Mouse (Mus musculus) bone marrow, adult 2 months (tissue): Measurements from ENCODE around the gene Lrrfip2. TPM values are rescaled to one million over a fixed set of nuclear protein-coding genes. Genes with fewer than 3 reads are reported as not detected.

Source experiments
- H3K27ac ChIP-seq: fragments of 200-500 bp; 2 replicates; pipeline ENCODE4 v1.5.1; 2012; ENCODE audit warnings: low read depth, mild to moderate bottlenecking, control low read depth, inconsistent platforms, low read length; ENCODE audit not compliant: control insufficient read depth, poor library complexity, insufficient read depth
- H3K4me1 ChIP-seq: fragments of 200-500 bp; 2 replicates; pipeline ENCODE4 v1.6.1; 2011; ENCODE audit warnings: low read length; ENCODE audit not compliant: control insufficient read depth, insufficient read depth
- H3K4me3 ChIP-seq: fragments of 200-500 bp; replicated peaks from 2 replicates; pipeline ENCODE3; 2011; ENCODE audit warnings: mild to moderate bottlenecking, low read depth, low read length, control low read depth; ENCODE audit not compliant: control insufficient read depth
- CTCF ChIP-seq: fragments of 200-500 bp; IDR thresholded peaks from 2 replicates; pipeline ENCODE4 v1.5.1; 2011; ENCODE audit warnings: low read length, control low read depth; ENCODE audit not compliant: control insufficient read depth, insufficient read depth
- POLR2A ChIP-seq: fragments of 200-500 bp; IDR thresholded peaks from 2 replicates; pipeline ENCODE4 v1.6.1; 2011; ENCODE audit warnings: low read depth, mild to moderate bottlenecking, control low read depth, low read length, borderline replicate concordance; ENCODE audit not compliant: control insufficient read depth
- WGBS: fragments of 180-500 bp; shearing (Covaris S2); methylation state at CpG from one replicate; pipeline ENCODE4 v1.1.7; 2018; 5-methylcytosine and 5-hydroxymethylcytosine counted together
- polyA plus RNA-seq: library from polyadenylated mRNA; stranded (reverse); fragments of >200 nt; gene quantifications from 2 replicates; pipeline ENCODE4 v1.2.4, GENCODE M21; 2011; ENCODE audit warnings: low replicate concordance; ENCODE audit not compliant: missing spikeins, insufficient read depth, insufficient read length

Lrrfip2 gene
- polyA plus RNA-seq, 1 experiment, result 88.3 TPM

DNA sequence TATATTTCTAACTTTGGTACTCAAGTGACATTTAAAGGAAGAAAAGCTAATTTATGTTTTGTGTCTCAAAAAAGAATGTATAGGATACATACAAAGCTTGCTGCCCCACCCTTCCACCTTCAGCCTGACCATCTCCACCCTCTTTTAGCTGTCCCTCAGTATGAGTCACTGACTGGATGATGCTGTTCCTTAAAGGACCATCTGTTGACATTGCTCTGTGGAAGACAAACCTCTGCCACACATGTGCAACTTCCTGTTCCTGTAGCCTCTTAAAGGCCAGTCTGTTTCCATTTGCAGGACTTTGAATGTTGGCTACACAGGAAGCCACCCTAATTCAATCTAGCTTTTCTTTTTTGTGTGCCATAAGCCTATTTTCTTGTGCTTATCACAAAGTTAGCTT, 99.0 kb downstream of the Lrrfip2 start:
- Histone ChIP-seq H3K4me1 (peaks cover 2% of the 10 kb centered on the region), H3K27ac (no peak overlapping the region), H3K4me3 (no peak overlapping the region)
- TF ChIP-seq CTCF, result no peak
- TF ChIP-seq POLR2A, result no peak

DNA sequence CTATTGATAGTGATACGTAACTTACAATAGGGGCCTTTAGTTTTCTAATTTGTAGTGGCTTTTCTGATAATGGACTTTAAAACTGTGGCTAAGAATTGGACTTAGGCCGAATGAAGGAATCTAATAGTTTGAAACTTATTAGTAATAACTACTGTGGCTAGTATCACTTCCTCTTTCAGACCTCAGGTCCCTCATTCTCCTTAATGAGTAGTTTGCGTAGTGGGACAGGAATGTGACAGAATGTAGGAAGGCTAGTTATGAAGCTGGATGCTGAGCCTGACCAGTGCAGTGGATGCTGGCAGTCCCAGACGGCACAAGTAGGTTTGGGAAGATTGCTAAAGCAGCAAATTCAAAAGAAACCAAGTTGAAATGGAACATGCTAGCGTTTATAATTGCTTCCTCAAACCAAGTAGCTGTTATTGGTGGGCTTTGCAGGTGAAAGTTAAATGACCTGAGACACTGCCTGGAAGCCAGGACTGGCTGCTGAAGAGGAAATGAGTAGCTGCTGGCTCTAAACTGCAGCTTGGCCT, 103.2 kb downstream of the Lrrfip2 start:
- Histone ChIP-seq H3K4me1 (no peaks in the 10 kb centered on the region; the same call in 1 of the 2 replicates), H3K4me3 (no peak overlapping the region), H3K27ac (peak overlapping the region; percentile 18; the same call in 1 of the 2 replicates)
- 36% methylated on average over 5 of the region's 5 CpGs for WGBS
- TF ChIP-seq CTCF (no peak), POLR2A (no peak)

DNA sequence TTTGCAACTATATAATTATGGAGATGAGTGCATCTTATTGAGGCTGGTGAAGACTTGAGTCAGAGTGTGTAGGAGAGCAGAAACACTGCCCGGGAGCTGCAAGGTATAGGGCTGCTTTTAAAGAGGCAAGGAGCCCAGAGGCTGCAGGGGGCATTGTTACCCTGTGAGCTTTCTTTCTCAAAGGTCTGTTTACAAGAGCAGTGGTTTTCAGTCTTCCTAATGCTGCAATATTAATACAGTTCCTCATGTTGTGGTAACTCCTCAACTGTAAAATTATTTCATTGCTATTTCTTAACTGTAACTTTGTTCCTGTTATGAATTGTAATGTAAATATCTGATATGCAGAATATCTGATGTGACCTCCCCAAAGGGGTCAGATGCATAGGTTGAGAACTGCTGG, 104.2 kb downstream of the Lrrfip2 start:
- Histone ChIP-seq H3K27ac (no peak overlapping the region), H3K4me1 (no peaks in the 10 kb centered on the region; the same call in 1 of the 2 replicates), H3K4me3 (no peak overlapping the region)
- TF ChIP-seq CTCF, result no peak
- no peak for TF ChIP-seq POLR2A
- WGBS, result 46% methylated on average over 1 of the region's 1 CpGs

DNA sequence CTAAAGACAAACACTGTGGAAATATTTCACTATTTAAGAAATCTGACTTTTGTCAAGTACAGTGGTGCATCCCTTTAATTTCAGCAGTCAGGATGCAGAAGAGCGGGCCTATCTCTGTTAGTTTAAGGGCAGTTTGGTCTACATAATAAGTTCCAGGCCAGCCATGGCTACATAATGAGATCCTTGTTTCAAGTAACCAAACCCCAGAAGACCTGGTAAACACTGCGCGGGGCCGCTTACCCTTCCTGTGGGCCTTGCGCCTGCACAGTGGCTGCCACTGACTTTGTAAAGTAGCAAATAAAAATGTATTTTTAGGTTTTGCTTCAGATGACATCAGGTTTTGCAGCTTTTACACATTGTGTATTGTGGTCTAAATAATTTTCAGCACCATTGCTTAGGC, 106.0 kb downstream of the Lrrfip2 start:
- 85% methylated on average over 5 of the region's 5 CpGs for WGBS
- no peak for TF ChIP-seq CTCF
- no peak for TF ChIP-seq POLR2A
- H3K4me3 ChIP-seq, result no peak overlapping the region
- no peak overlapping the region for H3K27ac ChIP-seq
- no peaks in the 10 kb centered on the region; the same call in 1 of the 2 replicates for H3K4me1 ChIP-seq

DNA sequence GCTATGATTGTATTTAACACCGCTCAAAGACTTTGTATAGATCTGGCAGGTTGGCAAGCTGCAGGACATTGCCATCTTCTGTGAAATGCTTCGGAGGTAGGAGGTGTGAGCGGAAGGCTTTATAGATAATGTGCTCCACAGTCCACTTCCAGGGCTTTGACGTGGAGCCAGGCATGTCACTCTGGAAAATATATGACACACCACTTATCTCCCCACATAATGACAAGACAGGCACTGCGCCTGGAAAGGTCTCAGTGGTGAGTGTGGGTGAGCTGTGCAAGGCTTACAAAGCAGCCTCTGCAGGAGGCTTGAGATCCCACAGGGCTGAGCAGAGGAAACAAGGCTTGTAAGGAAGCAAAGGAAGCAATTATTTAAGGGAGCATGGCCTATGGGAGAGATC, 111.1 kb downstream of the Lrrfip2 start:
- H3K27ac ChIP-seq, result no peak overlapping the region
- WGBS, result 83% methylated on average over 5 of the region's 5 CpGs
- no peak overlapping the region for H3K4me3 ChIP-seq
- no peak for TF ChIP-seq POLR2A
- no peak for TF ChIP-seq CTCF
- no peaks in the 10 kb centered on the region for H3K4me1 ChIP-seq

DNA sequence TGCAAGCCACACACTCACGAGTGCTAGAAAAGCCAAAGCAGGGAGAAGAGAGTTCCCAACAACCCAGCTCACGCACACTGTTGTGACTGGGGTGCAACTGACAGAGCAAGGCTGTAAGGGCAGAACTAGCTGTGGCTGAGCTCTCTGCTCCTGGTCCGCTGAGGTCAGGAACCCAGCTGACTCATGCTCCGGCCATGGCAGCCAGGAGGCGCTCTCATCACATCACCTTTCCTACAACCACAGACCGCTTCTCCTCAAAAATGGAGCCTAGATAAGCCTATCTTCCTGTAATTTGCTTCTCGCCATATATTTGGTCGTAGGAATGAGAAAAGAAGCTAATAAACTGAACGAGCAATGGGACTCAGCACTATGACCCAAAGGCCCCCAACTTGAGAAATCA, 117.3 kb downstream of the Lrrfip2 start:
- 86% methylated on average over 9 of the region's 9 CpGs for WGBS
- H3K4me1 ChIP-seq, result no peaks in the 10 kb centered on the region
- H3K27ac ChIP-seq, result no peak overlapping the region
- no peak for TF ChIP-seq POLR2A
- no peak for TF ChIP-seq CTCF
- no peak overlapping the region for H3K4me3 ChIP-seq

DNA sequence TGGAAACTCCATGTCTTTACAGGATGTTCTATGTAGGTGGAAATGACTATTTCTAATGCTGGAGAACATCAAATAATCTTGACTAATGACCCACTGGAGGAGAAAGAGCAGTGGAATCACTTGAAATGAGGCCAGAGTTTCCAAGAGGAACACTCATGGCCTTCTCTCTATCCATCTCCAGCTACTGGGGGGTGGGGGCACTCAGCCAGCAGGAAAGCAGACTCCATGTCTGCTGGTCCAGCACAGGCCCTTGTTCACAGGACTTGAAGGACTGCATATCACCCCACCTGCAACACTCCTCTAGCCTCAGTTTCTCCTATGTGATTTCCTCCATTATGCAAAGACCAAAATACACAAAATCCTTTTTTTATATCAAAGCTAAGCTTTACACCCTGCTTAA, 120.3 kb downstream of the Lrrfip2 start:
- Histone ChIP-seq H3K27ac (no peak overlapping the region), H3K4me1 (no peaks in the 10 kb centered on the region), H3K4me3 (no peak overlapping the region)
- TF ChIP-seq CTCF (no peak), POLR2A (no peak)

DNA sequence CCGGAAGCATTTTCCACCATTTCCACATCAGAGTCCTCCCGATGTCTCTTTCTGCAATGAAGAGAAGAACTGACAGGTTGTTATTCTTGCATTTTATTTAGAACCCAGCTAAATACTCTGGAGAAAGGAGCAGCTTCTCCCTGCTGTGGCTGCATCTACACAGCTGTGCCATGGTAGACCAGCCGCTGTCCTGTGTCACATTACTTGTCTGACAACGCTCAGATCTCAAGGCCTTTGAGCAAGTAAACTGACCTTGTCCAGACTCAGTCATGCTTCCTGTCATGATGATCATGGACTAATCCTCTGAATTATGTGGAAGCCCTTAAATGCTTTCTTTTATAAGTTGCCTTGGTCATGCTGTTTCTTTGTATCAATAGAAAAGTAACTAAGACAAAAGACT, 122.4 kb downstream of the Lrrfip2 start:
- TF ChIP-seq CTCF (no peak), POLR2A (no peak)
- H3K27ac ChIP-seq, result no peak overlapping the region

DNA sequence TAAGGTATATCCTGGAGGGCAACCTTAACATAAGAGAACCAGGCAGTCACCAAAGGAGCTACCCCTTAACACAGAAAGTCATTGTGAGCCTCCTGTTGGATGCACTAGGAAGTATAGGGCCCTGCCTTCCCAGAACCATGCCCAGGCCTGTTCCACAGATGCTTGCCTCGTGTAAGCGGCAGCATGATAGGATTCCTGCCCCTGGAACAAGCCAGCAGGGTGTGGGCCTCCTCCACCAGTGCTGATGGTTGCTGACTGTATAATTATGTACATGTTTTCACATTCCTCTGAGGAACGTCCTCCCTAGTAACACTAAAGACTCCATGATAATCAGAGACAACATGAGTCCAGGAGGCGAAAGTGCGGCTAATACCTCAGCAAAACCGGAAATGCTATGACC, 126.0 kb downstream of the Lrrfip2 start:
- TF ChIP-seq POLR2A (no peak), CTCF (no peak)
- no peaks in the 10 kb centered on the region for H3K4me1 ChIP-seq
- H3K4me3 ChIP-seq, result no peak overlapping the region
- WGBS, result 89% methylated on average over 6 of the region's 6 CpGs
- no peak overlapping the region for H3K27ac ChIP-seq

More for the DNA sequence above, 122.4 kb downstream of the Lrrfip2 start:
- H3K4me3 ChIP-seq, result no peak overlapping the region
- WGBS, result 90% methylated on average over 4 of the region's 4 CpGs
- no peaks in the 10 kb centered on the region for H3K4me1 ChIP-seq
